Mouse (Mus musculus) neural tube, embryonic 11.5 days (tissue): Measurements from ENCODE around the gene Pbld1. TPM values are rescaled to one million over a fixed set of nuclear protein-coding genes. Genes with fewer than 3 reads are reported as not detected.
"Not testable (repeated sequence)": the region's sequence is repeated elsewhere in the genome, so short reads cannot be mapped to it uniquely, and the experiment has no call there.

Experiments
- ATAC-seq: fragments of 200-750 bp; cut with Nextera tagmentation; 2 replicates; pipeline ENCODE4 v1.8.0; 2017; ENCODE audit warnings: moderate number of reproducible peaks, mild to moderate bottlenecking, moderate TSS enrichment, moderate library complexity; ENCODE audit not compliant: insufficient read depth, low FRiP score, low TSS enrichment
- DNase-seq: peaks from one replicate; pipeline ENCODE4 v3.0.0-alpha.2; 2015; ENCODE audit warnings: low spot score
- H3K27ac ChIP-seq: fragments of 300-500 bp; sonication (generic); 2 replicates; pipeline ENCODE4 v1.5.1; 2014; ENCODE audit warnings: low read depth, mild to moderate bottlenecking, low read length
- H3K27me3 ChIP-seq: fragments of 300-500 bp; sonication (generic); 2 replicates; pipeline ENCODE4 v1.6.1; 2014; ENCODE audit warnings: mild to moderate bottlenecking, low read length, mixed read lengths; ENCODE audit not compliant: control insufficient read depth, insufficient read depth
- H3K36me3 ChIP-seq: fragments of 300-500 bp; sonication (generic); 2 replicates; pipeline ENCODE4 v1.6.1; 2014; ENCODE audit warnings: mild to moderate bottlenecking, low read length, moderate library complexity, mixed read lengths; ENCODE audit not compliant: control insufficient read depth, insufficient read depth
- H3K4me1 ChIP-seq: fragments of 300-500 bp; sonication (generic); 2 replicates; pipeline ENCODE4 v1.6.1; 2014; ENCODE audit warnings: low read length, mixed read lengths; ENCODE audit not compliant: control insufficient read depth, insufficient read depth
- H3K4me2 ChIP-seq: fragments of 300-500 bp; sonication (generic); 2 replicates; pipeline ENCODE4 v1.6.1; 2014; ENCODE audit warnings: low read depth, mild to moderate bottlenecking, moderate library complexity
- H3K4me3 ChIP-seq: fragments of 300-500 bp; sonication (generic); 2 replicates; pipeline ENCODE4 v1.5.1; 2014; ENCODE audit warnings: low read depth, low read length
- H3K9ac ChIP-seq: fragments of 300-500 bp; sonication (generic); 2 replicates; pipeline ENCODE4 v1.6.1; 2014; ENCODE audit warnings: mild to moderate bottlenecking, low read length
- H3K9me3 ChIP-seq: fragments of 300-500 bp; sonication (generic); 2 replicates; pipeline ENCODE4 v1.6.1; 2016; ENCODE audit warnings: low read length; ENCODE audit not compliant: control insufficient read depth
- WGBS: fragments of 180-500 bp; shearing (Covaris S2); extraction: QIAGEN DNeasy Blood & Tissue Kit; methylation state at CpG from one replicate; pipeline ENCODE4 v1.1.7; 2014; 5-methylcytosine and 5-hydroxymethylcytosine counted together
- polyA plus RNA-seq: library from polyadenylated mRNA; unstranded; fragments of >200 nt; fragmentation: Nextera tagmentation; extraction: Ambion mirVana; gene quantifications from 2 replicates; pipeline ENCODE4 v1.2.1, GENCODE M21; 2014

Pbld1 gene
- polyA plus RNA-seq, 1 experiment from 2014 or later = 0.99 TPM

DNA sequence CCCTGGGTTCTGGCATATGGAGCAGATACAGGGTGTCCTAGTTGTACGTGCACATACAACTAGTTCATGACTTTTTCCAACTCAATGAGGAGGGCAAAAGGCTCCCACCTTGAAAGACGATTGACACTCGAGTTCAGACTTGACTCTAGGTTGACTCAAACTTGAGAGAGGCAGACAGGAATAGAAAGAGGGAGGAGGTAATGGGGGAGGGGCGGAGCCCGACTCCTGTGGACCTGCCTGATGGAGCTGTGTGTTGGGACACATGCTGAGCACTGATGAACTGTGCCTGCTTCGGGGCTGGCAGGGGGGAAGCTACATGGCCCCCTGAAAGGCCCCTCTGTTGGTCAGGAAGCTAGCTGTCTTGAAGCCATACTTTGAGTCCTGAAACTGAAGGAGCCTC is 7.0 kb upstream of the Pbld1 start:
- no peak for ATAC-seq
- Histone ChIP-seq H3K9me3 (no peaks in the 10 kb centered on the region), H3K27me3 (no peaks in the 10 kb centered on the region), H3K36me3 (no peaks in the 10 kb centered on the region), H3K4me2 (no peak overlapping the region), H3K4me1 (no peaks in the 10 kb centered on the region), H3K4me3 (no peak overlapping the region), H3K9ac (no peak overlapping the region), H3K27ac (no peak overlapping the region)
- 61% methylated on average over 6 of the region's 6 CpGs for WGBS
- DNase-seq = no peak

DNA sequence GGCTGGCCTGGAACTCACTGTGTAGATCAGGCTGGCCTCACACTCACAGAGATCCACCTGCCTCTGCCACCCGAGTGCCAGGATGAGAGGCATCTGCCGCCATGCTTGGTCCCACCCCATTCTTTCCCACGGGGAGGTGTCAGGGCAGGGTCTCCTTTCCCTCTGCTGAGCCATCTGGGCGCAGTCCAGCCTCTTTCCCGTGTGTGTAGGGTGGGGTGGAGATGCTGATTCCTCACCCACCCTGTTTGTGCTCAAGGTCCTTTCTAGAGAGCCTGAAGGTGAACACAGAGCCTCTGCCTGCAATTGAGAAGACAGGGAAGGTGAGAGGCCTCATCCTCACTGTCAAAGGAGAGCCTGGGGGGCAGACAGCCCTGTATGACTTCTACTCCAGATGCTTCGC is 5.9 kb upstream of the Pbld1 start:
- not testable (repeated sequence) for ATAC-seq, DNase-seq, H3K9me3 ChIP-seq, H3K27ac ChIP-seq, H3K9ac ChIP-seq, H3K27me3 ChIP-seq, H3K36me3 ChIP-seq, H3K4me3 ChIP-seq, H3K4me2 ChIP-seq, H3K4me1 ChIP-seq
- 86% methylated on average over 6 of the region's 6 CpGs for WGBS

DNA sequence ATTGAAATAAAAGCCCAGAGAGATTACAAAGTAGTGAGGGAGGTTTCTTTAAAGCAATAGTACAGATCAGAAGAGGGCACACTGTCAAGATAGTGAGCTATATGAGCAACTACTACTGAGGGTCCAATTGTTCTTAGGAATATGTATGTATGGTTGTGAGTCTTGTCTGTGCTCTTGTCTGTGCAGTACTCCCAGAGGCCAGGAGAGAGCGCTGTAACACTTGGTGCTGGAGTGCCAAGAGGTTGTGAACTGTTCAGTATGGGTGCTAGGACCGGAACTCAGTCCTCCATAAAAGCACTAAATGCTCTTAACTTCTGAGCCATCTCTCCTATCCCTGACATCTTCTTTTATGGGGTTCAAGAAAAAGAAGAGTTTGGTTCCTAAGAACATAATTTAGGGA is 5.4 kb upstream of the Pbld1 start:
- Histone ChIP-seq H3K27me3 (no peaks in the 10 kb centered on the region), H3K4me1 (no peaks in the 10 kb centered on the region), H3K9ac (no peak overlapping the region), H3K27ac (no peak overlapping the region), H3K36me3 (no peaks in the 10 kb centered on the region), H3K9me3 (no peaks in the 10 kb centered on the region), H3K4me2 (no peak overlapping the region), H3K4me3 (no peak overlapping the region)
- DNase-seq (no peak), ATAC-seq (no peak)
- WGBS = 77% methylated on average over 2 of the region's 2 CpGs

DNA sequence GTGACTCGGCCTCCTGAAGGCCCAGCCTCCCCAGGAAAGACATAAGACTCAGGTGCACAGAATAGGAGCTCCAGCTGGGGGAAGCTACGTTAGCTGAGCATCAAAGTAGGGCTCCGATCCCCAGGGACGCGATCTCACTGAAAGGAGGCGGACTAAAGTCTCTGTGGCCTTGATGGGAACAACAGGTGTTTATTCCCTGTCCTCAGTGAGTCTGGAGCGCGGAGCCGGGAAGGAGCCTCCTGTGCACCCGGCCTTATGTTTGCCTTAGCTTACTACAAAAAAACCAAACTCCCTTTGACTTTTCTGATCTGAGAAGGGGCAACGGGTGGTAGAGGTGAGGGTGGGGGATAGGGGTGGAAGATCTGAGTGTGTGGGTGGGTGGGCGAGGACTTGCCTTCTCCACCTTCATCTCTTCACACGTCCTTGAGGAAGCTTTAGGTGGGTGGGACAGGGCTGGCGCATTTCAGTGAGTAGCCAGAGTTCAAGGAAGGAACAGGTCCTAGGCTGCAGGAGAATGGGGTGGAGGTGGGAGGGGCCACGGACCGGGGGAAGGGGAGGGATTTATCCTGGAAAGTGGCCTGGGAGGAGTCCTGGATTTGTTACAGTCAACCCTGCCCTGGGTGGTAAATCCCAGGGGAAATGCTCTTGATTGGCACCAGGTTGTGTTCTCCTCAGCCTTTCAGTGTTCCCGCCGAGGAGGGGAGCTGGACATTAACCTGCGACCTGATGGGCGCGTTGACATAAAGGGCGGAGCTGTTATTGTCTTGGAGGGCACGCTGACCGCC is 2.8 kb upstream of the Pbld1 start:
- Histone ChIP-seq H3K9ac (no peak overlapping the region), H3K9me3 (no peaks in the 10 kb centered on the region)
- no peak for ATAC-seq

DNA sequence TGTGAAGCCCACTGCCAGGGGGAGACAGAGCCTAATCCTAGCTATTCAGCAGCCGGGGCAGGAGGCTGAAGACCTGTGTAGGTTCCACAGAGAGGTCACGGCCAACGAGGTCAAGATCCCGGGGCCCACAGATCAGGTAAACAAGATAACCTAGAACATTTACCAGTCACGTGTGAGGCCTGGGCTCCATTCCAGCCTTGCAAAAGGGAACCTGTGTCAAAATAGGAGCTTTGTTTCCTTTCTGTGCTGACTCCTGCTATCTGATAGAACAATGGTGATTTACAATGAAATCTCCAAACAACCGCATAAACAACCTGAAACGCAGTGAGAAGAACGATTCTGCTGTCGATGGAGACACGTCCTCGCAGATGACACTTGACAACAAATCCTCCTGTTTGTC is 444 bp downstream of the Pbld1 start:
- Histone ChIP-seq H3K9ac (no peak overlapping the region), H3K27ac (no peak overlapping the region), H3K4me2 (no peak overlapping the region), H3K4me3 (no peak overlapping the region), H3K36me3 (no peaks in the 10 kb centered on the region), H3K27me3 (no peaks in the 10 kb centered on the region), H3K4me1 (no peaks in the 10 kb centered on the region), H3K9me3 (no peaks in the 10 kb centered on the region)
- ATAC-seq = no peak
- DNase-seq = no peak
- WGBS = 82% methylated on average over 11 of the region's 11 CpGs

More for the DNA sequence above, 2.8 kb upstream of the Pbld1 start:
- WGBS = 39% methylated on average over 23 of the region's 24 CpGs
- Histone ChIP-seq H3K36me3 (no peaks in the 10 kb centered on the region), H3K4me1 (no peaks in the 10 kb centered on the region), H3K27ac (no peak overlapping the region), H3K27me3 (no peaks in the 10 kb centered on the region), H3K4me3 (no peak overlapping the region), H3K4me2 (no peak overlapping the region)
- no peak for DNase-seq

DNA sequence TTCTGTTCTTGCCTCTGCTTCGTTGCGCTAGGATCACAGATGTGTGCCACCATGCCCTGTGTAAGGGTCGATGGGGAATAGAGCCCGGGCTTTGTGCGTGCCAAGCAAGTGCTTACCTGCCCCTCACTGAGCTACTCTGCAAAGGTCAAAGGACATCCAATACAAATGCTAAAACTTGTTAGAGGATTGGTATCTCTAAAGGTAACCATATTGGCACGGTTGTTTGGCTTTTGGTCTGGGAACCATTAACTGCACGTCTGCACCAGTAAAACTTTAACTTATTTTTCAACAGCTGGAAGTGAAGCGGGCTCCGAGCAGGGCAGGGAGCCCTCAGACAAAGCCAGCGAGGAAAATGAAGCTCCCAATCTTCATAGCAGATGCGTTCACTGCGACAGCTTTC is 1.3 kb downstream of the Pbld1 start:
- no peaks in the 10 kb centered on the region for H3K27me3 ChIP-seq
- H3K4me1 ChIP-seq = no peaks in the 10 kb centered on the region
- no peak overlapping the region for H3K9ac ChIP-seq
- H3K4me3 ChIP-seq = no peak overlapping the region
- H3K36me3 ChIP-seq = no peaks in the 10 kb centered on the region
- DNase-seq = no peak
- no peak overlapping the region for H3K27ac ChIP-seq
- no peaks in the 10 kb centered on the region for H3K9me3 ChIP-seq
- H3K4me2 ChIP-seq = no peak overlapping the region
- WGBS = 75% methylated on average over 12 of the region's 12 CpGs
- ATAC-seq = no peak

DNA sequence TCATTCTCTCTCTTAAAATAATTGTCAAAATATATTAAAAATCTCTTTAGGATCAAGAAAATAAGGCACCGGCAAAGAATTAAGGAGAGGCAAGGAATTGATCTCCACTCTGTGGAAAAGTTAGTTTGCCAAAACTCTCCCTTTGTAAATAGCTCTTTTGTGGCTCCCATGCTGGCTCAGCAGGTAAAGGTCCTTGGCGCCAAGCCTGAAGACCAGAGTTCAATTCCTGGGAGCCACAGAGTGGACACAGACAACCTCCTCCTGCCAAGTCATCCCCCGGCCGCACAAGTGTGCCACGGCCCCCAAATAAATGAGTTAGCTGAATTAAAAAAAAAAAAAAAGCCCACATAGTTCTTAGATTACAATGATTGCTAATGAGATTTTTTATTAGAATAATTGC is 2.7 kb downstream of the Pbld1 start:
- WGBS = 97% methylated on average over 5 of the region's 5 CpGs
- no peak overlapping the region for H3K4me3 ChIP-seq

DNA sequence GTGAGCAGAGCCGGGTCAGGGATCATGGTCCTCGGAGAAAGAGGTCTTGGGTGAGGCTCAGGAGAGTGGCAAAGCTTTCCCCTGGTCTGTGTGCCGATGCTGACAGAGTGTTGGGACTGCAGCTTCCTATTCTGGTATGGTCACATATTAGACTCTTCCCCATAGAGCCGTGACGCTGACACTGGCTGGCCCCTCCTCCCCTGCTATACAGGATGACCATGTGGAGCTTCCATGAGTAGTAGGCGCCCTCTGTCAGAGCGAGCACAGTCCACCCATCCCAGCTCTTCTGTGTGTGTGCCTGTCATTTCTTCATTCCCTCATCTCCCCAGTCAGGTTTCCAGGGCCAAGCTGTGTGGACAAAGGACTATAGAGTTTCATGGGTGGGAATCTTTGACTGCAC is 3.4 kb downstream of the Pbld1 start:
- H3K4me1 ChIP-seq = no peaks in the 10 kb centered on the region
- 75% methylated on average over 7 of the region's 7 CpGs for WGBS
- H3K4me2 ChIP-seq = no peak overlapping the region
- ATAC-seq = no peak
- H3K9me3 ChIP-seq = no peaks in the 10 kb centered on the region
- H3K9ac ChIP-seq = no peak overlapping the region
- no peak overlapping the region for H3K4me3 ChIP-seq
- H3K27me3 ChIP-seq = no peaks in the 10 kb centered on the region
- H3K27ac ChIP-seq = no peak overlapping the region
- no peaks in the 10 kb centered on the region for H3K36me3 ChIP-seq
- DNase-seq = no peak

More for the DNA sequence above, 2.7 kb downstream of the Pbld1 start:
- Histone ChIP-seq H3K4me2 (no peak overlapping the region), H3K27ac (no peak overlapping the region), H3K36me3 (no peaks in the 10 kb centered on the region), H3K27me3 (no peaks in the 10 kb centered on the region), H3K9ac (no peak overlapping the region), H3K9me3 (no peaks in the 10 kb centered on the region), H3K4me1 (no peaks in the 10 kb centered on the region)
- ATAC-seq (no peak), DNase-seq (no peak)

DNA sequence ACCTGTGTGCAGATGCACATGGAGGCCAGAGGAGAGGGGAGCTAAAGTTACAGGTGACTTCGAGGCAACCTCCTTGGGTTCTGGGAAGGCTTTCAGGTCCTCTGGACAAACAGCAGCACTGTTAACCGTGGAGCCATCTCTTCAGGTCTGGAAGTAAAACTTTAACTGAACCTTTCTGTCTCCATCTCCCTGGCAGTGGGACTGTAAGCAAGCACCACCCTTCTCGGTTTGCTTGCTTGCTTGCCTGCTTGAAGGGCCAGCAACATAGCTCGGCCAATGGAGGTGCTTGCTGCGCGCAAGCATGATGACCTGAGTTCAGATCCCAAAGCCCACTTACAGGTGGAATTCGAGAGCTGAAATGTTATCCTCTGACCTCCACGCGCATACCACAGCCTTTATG is 4.6 kb downstream of the Pbld1 start:
- H3K9ac ChIP-seq = no peak overlapping the region
- no peaks in the 10 kb centered on the region for H3K4me1 ChIP-seq
- DNase-seq = no peak
- no peak overlapping the region for H3K27ac ChIP-seq
- no peaks in the 10 kb centered on the region for H3K27me3 ChIP-seq
- no peaks in the 10 kb centered on the region for H3K9me3 ChIP-seq
- ATAC-seq = no peak
- no peak overlapping the region for H3K4me3 ChIP-seq
- H3K4me2 ChIP-seq = no peak overlapping the region
- WGBS = 87% methylated on average over 9 of the region's 9 CpGs
- no peaks in the 10 kb centered on the region for H3K36me3 ChIP-seq
